Mouse (Mus musculus) ovary, postnatal 36 days (tissue): ENCODE measurements at regions not wholly inside any gene's neighbourhood (a gene's known extent, or its start where the extent isn't known, plus 50 kb on each side); places are given as distances from the start of the nearest gene placed in this dataset.
A peak's percentile ranks its signal among the peaks of the same experiment; 100 is the strongest.

Experiments
- DNase-seq: peaks from one replicate; pipeline ENCODE4 v3.0.0; 2022; ENCODE audit warnings: low spot score, mixed read lengths

DNA sequence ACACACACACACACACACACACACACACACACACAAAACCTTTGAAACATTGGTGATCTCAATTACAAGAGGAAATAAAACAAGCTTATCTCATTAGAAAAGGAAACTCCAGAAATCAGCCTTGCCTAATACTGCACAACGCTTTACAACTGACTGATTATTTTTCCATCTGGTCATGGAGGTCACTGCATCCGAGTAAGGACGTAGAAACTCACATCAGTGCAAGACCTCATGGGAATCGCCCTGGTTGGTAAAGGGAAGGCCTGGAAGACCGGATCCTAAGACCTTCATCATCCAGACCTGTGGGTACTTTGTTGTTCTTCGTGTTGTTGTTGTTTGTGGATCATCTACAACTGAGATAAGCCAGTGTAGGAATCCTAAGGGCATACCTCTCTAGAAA lies 77.8 kb upstream of the Sestd1 start:
- DNase-seq: no peak

DNA sequence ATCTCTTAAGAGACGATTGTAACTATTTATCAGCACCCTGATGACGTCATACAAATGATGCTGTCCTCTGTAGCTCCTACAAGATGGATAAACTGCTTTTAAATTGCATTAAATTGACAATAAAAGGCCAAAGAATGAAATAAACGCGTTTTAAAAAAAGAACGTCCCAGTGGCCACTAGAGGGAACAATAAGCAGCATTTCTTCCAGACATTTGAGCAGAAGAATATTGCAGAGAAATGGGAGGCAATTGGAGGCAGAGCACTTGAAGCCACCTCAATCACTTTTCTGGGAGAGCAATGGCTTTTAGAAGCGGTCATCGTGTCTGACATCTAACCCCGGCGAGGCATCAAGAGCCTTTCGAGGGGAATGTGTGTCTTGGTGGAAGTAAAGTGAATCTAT lies 76.4 kb upstream of the Sestd1 start:
- DNase-seq: no peak

DNA sequence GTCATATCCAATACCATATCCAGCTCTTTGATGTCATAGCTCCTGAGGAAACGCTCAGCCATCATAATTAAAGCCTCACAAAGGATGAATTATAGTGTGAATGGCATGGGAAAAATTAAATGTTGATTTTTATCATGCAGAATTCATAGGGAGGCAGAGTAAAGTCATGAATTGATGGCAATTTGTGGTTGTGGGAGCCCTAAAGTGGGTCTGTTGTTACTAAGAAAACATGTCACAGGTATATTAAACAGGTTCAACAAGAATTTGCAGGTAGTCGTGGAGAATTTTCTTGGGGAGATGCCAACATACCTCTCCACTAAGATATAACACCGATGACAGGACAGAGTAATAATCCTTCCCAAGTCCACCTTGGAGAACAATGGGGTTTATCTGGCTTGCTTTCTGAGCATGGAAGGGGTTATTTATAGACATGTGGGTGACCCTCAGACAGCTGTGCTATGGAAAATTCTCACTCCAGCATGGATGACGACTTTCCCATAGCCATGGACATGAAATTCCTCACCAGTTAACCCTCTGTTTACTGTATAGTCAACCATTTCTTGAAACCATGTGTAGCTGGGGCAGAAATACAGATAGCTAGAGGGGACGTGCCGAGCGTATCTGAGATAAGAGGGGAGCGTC lies 71.7 kb upstream of the Sestd1 start:
- no peak for DNase-seq

GRCm38 (mm10) chr2:77347027-77347426 lies 66.6 kb upstream of the Sestd1 start:
- DNase-seq: no peak

- no peak for DNase-seq
Measured at GRCm38 (mm10) chr2:77343736-77344440, 63.5 kb upstream of the Sestd1 start.

DNA sequence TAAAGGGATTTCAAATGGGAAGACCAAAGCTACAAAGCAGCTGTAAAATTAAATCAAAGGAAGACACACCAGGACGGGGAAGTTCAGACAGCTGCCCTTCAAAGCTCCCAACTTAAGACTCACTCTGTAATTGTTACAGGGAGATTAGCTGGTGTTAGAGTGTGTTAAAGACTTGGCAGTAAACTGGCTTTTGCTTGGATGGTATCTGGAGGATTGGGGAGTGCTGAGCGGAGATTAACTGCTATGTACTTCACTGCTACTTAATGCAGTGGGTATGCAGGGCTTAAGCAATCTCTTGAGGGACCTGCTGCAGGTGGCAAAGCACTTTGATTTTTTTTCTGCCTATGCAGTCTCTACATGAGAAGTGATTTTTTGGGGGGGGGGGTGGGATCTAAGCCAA lies 62.0 kb upstream of the Sestd1 start:
- no peak for DNase-seq

- DNase-seq: peak; percentile 93
Measured at GRCm38 (mm10) chr2:77341575-77342332, 61.4 kb upstream of the Sestd1 start.

- no peak for DNase-seq
Measured at GRCm38 (mm10) chr2:77340076-77340475, 59.7 kb upstream of the Sestd1 start.

DNA sequence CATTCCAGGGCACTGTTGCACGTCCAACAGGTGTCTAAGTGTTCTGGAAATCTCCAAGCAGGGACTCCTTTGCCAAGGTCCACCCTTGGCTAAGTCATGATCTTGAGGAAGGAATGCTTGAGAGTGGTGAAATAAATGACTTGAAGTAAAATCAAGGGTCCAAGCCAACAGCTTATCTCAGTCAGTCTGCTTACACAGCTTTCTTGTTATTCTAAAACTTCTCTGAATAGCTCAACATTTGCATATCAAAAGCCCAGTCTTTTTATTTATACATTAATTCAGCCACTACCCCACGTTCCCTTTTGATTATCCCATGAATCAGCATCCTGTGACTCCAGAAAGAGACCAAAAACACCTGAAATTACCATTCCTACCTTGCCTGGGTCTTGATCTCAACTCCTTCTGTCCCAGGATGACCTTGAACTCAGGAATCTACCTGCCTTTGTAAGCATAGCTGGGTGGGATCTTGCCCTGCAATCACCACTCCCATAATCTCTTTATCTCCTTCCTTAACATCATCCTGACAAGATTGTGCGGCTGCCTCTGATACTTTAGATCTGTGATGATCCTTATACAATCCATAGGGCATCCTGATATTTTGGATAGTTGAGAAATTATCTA lies 57.5 kb upstream of the Sestd1 start:
- DNase-seq: no peak

GRCm38 (mm10) chr2:77337318-77337717 lies 56.9 kb upstream of the Sestd1 start:
- DNase-seq: no peak

DNA sequence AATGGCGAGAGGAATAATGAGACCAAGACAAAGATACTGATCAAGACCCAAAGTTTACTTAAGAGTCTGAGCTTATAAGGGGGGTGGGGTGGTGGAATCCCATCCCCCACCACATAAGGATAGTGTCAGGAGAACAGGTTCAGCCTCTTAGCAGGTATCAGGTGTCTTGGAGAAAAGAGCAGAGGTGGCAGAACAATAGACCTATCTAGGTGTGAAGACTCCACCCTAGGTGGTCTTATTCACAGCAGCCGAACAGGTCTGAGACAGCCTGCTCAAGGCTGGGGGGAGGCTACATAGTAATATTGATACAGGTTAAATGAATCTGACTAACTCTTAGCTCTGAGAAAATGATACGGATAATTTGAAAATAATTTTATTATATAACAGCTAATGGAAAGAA lies 56.4 kb upstream of the Sestd1 start:
- DNase-seq: no peak

DNA sequence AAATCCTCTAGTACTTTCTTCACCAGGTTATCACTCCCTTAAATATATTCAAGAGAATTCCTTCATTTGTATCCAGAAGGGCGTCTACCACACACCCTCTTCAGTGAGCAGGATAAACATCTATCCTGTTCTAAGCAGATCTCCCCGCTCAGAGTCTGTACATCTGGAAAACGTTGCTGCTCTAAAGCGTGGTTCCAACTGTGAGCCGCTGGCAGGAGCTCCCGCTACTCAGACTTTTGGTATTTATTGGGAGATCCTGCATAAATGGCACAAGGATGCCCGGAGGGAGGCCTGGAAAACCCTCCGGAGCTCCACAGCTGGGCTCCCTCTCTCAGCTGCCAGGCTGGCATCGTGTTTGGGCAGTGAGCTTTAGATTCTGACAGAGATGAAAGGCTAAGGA lies 54.3 kb upstream of the Sestd1 start:
- no peak for DNase-seq

DNA sequence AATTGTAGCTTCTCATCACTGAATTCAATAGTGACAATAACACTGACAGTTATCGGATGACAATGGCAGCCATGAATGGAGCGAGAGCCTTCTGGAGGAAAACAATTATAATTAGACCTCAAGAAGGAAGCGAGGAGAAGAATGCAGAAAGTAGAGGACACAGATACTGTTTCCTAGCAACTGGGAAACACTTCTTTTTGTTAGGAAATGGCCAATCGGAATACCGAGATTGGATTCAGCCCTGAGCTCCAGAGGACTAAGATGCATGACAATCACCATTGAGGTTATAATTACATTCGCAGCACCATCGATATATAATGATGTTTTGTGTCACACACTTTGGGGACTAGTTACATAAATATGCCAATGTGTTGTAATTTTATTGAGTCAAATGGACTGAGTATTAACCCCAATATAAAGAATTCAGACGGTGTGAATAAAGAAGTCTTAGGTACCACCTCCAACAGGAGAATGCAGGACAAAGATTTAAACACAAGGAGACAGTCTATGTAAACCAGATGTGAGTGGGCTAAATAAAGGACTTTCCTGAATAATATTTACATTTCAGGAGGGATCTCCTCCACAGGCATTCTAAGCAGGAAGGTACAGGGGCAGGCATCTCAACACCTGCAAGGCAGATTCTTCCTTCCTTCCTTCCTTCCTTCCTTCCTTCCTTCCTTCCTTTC lies 53.1 kb upstream of the Sestd1 start:
- DNase-seq: no peak
